Mouse (Mus musculus) kidney, postnatal 25 days (tissue): ENCODE data around the gene Sertad1.

Experiments used
- DNase-seq, 2 experiments: peaks; one replicate each; pipeline ENCODE4 v3.0.0; 2021; ENCODE audit warnings: mixed read lengths in 2 of 2

Gene Sertad1

DNA sequence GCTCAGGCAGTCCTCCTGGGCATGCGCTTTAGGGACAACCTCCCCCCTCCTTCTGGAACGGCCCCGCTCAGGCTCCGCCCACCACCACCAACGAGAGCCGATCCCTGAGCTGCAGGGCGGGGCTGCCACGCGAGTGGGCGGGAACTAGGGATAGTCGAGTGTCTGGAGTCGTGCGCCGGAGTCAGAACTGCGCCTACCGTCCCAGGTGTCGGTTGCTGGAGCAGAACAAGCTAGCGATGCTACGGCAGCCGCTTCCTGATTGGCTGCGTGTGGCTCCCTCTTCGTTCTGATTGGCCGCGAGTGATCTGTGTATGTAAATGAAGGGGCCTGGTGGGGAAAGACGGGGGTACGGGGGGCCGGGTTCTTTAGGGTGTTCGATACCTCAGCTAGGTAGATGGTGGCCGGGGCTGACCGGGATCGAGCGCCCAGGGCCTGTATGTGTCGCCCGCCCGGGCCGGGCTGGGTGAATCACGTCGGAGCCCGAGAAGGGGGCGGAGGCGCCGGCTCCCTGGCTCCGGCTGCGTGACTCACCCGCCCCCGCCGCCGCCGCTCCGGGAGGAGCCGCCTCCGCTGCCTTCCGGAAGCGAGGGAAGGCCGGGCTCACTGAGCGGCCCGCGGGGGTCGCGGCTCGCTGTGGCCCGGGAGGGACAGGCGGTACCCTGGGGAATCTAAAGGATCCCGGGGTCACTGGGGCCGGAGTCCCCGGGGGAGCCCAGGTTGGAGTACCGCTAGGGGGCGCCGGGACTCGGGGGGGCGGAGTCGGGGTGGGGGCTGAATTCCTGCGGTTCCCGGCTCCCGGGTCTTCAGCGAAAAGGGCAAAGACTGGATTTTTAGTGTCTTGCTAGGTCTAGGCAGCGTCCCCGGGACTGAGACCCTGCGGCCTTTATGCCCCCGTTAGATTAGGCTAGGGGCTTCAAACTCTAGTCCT lies at the start of gene Sertad1:
Gene Sertad1 (plus strand): TSS at position 141 of the 928 bp plus-strand sequence.
- DNase-seq, result peak; percentile 100

DNA sequence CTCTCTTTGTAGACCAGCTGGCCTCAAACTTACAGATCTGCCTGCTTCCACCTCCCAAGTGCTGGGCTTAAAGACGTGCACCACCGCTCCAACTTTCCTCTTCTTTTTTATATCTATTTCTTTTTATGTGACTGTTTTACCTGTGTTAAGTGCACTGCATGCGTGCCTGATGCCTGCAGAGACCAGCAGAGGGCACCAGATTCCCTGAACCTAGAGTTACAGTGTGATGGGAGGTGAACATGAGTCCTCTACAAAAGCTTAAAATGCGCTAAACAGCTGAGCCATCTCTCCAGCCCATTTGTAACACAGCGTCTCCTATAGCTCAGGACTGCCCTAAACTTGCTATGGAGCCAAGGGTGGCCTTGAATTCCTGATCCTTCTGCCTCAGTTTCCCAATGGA lies 49.2 kb upstream of the Sertad1 start:
- DNase-seq, result peak; percentile 38 to 40

DNA sequence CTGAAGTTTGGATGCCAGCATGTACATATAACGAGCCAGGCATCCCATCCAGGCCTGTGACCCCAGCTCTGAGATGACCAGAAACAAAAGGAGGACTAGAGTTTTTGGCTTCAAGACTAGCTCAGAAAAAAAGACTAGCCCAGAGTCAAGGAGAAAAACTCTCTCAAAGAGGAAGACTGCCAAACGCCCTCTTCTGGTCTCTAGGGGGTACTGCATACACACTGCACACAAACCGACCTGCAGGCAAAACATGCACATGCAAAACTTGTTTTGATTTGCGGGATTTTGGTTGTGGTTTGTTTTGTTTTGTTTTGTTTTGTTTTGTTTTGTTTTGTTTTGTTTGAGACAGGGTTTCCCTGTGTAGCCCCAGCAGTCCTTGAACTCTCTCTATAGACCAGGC lies 46.7 kb upstream of the Sertad1 start:
- no peak for DNase-seq

DNA sequence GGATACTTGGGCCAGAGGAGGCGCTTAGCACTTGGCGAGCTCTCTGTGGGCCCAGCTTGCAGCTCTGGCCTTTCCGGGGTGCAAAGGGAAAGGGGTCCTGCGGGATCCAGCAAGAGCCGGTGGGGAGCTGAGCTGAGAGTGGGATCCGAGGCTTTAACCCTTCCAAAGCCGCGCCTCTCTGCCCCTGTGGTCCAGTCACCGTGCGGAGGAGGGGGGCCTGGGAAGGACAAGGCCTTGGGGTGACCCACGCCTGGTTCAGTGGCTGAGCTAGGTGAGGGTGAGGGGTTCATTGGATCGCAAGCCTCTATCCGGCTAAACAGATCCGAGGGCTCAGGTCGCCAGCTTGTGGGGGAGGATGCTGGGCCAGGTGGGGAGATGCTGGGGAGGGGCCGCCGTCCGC lies 40.7 kb upstream of the Sertad1 start:
- DNase-seq, result no peak

DNA sequence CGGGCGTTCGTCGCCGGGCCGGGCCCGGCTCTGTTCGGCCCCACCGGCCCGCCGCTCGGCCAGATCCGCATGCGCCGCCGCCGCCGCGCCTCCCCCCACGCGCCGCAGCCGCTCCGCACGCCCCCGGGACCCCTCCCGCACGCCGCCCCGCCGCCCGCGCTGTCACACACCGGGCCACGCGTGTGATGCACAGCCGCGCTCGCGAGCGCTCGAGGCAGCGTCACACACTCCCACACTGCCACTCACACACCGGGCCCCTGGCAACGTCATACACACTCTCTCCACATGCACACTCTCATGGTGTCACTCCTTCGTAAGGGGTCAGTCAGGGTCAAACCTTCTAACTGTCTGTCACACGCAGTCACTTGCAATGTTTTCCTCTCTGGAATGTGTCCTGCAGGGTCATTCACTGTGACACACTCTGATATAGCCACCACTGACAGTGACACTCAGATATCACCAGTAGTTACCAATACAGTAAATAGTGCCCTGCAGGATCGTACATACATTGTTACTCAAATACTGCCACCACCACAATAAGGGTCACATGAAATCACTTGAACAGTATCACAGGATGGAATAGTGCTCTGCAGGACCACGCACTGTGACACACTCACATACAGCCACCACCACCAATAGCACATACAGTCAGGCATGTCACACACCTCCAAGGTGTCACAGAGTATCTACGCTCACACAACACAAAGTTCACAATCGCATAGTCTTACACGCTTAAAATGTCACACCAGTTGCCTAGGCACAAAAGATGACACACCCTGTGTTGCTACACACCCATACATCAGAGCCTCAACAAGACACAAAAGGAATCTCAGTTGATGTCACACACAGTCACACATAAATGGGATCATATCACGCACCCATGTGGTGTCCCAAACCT lies 39.9 kb upstream of the Sertad1 start:
- peak in 1 of 2 experiments; percentile 41 for DNase-seq

DNA sequence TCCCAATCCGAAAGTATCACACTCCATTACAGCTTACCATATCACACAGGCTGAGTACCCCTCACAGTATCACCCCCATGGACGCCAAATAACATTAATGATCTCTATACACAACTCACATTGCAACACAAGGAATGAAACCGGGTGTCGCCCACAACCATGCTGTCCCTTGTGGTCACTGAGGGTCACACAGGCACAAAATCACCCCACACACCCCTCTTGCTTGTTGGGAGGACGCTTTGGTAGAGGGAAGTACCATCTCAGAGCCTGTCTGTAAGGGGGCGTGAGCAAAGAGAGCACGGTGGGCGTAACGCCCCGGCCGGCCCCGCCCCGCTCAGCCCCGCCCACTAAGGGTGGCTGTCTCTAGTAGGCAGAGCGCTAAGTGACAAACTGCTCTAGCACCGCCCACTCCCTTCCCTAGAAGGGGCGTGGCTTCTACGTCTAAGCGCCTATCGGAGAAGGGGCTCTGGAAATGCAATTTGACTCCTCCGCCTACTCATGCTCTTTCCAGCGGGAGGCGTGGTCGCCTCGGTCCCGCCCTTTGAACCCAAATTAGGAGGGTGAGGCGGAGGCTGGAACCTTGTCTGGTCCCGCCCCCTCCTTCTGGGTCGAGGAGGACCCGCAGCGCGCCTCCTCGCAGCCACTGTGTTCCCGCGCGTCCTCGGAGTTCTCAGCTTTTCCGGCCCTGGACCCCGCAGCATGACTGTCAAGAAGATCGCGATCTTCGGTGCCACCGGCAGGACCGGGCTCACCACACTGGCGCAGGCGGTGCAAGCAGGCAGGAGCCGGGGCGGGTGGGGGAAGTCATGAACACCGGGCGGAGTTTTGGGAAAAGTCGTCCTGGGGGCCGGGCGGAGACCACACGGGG lies 39.1 kb upstream of the Sertad1 start, which contains the start of the genes Sptbn4 and Blvrb:
Gene Sptbn4 (minus strand): TSS at position 268 of the 868 bp plus-strand sequence.
Gene Blvrb (plus strand): TSS at position 560 of the 868 bp plus-strand sequence.
- peak; percentile 98 to 99 for DNase-seq

DNA sequence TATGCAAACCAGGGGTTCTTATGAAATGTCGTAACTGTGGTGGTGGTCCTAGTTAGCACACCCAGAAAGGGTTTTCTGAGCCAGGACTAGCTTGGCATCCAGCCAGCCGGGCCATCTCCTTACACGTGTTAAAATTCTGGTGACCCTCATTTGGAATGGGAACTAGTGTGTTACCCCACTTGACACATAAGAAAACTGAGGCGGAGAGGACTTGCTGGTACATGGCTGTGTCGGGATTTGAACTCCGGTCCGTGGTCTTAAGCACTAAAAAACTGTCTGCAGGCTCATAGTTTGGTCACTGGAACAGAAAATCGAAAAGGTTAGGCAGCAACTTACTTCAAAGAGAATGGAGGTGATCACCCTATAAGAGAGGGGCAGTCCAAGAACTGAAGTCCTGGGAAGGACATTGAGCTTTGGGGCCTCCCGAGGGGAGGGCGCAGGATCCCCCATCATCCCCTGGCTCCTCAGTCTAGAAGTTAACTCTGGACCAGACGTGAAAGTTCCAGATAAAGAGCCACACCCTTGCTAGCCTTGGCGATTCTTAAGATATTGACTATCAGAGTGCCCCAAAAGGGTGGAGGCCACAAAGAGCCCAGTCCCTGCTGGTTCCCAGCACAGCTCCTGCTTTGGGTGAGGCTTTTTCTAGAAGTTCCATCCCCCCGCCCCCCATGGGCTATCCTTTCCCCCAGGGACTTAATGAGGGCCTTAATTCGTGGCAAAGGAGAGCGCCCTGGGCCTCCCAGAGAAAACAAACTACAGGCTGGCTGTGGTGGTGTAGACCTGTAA lies 38.1 kb upstream of the Sertad1 start:
- peak in 1 of 2 experiments; percentile 39 for DNase-seq

DNA sequence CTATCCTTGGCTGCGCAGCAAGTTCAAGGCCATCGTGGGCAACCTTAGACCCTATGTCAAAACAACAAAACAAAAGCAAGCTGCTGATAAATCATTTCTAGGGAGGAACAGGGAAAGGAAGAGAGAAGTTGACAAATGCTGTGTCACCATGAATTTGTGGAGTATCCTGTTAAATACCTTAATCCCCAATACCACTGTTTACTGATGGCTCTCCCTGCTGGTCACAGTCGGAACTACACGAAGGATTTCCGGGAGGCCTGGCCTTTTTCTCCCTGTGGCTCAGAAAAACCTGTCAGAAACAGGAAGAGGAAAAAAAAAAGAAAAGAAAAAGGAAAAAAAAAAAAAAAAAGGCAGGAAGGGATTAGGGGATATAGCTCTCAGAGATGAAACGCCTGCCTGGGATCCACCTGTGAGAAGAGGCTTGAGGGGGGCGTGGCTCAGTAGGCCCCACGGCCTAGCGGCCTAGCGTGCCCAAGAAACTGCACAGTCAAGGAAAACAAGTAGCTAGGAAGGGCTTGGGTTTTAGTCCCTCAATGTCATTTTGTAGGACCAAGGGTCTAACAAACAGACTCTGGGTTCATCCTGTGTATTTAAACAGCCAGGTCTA lies 37.4 kb upstream of the Sertad1 start:
- DNase-seq, result peak; percentile 78 to 83

DNA sequence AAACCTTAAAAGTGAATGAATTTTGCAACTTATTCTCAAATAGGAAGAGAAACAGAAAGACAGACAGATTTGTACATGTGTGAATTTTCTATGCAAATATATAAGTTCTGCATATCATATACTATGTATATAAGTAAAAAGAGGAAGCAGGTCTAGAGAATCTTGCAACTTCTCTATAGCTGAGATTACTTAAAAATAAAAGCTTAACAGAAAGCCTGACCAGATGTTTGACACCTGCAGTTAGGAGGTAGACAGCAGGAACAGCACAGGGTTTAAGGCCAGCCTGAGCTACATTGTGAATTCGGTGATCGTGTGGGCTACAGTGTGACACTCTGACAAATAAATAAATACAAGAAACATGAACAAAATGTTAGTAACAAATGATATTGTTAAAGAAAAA lies 35.4 kb upstream of the Sertad1 start:
- no peak for DNase-seq

DNA sequence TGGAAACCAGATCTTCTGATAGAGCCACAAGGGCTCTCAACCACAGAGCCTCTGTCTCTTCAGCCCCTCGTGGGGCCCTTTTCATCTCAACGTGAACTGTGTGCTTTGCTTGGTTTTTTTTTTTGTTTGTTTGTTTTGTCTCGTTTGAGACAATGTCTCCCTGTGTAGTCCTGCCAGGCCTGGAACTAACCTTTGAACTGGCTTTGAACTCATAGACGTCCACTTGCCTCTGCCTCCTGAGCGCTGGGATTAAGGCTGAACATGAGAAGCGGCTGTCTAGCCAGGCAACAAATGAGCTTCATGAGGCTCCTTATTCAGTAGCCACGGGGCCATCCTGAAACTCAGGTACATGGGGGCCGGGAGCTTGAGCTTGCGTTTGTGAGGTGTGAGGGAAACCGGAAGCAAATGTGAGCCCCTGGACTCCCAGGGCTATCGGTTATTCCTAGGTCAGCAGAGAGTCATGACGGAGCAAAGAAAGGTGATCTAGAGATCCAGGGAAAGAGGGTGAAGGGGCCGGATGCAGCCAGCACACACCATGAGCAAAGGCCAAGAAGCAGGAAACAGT lies 34.4 kb upstream of the Sertad1 start:
- DNase-seq, result no peak

DNA sequence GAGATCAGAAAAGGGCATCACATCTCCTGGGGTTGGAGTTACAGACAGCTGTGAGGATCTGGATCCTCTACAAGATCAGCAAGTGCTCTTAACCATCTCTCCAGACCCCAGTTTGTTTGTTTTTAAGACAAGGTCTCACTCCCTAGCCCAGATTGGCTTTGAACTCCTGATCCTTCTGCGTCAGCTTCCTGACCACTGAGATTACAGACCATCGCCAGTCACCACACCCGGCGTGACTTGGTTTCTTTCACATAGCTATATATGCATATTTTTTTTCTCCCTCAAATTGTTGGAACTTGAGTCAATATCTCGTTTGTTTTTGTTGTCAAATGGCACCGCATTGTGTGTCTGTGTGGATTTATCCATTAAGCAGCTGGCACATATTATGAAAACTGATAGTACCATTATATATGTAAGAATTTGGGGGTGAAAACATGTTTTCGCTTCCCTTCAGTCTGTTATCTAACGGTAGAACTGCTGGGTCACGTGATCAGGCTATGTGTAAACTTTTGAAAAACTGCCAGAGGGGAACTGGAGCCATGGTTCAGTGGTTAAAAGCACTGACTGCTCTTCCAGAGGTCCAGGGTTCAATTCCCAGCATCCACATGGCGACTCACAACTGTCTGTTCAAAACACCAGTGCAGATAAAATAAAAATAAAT lies 32.1 kb upstream of the Sertad1 start:
- no peak for DNase-seq

DNA sequence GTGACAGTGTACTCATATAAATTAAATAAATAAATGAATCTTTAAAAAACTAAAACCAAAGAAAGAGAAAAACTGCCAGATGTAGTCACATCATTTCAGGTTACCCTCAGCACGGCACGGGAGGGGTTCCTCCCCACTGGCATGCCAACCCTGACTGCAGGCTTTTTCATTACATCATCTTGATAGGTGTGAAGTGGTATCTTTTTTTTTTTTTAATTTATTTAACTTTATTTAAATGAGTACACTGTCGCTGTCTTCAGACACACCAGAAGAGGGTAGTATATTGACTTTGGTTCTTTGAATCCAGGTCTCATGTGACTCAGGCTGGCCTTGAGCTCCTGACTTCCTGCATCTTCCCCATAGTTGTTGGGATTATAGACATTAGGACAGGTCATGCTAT lies 31.4 kb upstream of the Sertad1 start:
- no peak for DNase-seq

DNA sequence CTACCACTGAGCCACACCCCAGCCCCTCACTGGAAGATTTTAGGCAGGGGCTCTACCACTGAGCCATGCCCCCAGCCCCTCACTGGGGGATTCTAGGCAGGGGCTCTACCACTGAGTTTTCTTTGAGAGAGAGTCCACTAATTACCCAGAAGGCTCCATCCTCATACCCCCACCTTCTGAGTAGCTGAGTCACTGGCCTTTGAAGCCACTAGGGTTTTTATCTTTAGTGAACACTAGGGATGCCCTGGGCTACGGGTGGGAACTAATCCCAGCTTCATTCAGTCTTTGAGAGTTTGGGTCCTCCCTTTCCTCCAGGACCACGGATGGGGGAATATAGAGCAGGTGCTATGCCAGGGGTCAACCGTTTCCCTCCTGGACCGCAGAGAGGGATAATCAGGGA lies 28.1 kb upstream of the Sertad1 start:
- no peak for DNase-seq

DNA sequence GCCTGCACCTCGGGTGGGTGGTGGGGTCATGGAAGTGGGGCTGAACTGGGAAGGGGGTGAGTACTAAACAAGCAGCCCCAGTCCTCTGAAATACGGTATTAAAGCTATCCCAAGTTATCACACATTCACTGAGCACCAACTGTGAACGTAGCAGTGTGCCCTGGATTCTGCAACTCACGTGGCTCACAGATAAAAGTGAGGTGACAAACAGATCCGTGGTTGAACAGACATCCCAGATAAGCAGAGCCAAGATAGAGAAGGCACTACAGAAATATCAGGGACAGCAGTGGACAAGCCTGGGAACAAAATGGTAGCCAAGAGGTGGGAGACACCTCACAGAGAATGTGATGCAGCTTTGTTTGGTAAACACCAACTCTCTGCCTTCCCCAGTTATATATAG lies 27.1 kb upstream of the Sertad1 start:
- no peak for DNase-seq

DNA sequence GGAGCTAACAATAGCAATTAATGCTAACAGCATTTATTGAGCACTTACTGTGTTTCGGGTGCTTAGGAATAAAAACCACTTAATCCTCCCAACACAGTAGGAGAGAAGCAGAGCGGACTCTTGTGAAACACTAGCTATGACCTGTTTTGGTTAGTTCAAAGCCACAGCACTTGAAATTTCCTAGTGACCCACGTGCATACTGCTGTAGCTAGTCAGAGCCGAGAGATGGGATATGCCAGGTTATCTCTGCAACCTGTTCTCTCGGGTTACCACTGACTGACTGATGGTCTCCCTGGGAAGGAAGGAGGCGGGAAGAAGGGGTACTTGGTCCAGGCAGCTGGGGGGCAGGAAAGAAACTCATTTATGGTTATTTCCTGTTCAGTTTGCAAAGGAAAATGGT lies 26.2 kb upstream of the Sertad1 start:
- no peak for DNase-seq

DNA sequence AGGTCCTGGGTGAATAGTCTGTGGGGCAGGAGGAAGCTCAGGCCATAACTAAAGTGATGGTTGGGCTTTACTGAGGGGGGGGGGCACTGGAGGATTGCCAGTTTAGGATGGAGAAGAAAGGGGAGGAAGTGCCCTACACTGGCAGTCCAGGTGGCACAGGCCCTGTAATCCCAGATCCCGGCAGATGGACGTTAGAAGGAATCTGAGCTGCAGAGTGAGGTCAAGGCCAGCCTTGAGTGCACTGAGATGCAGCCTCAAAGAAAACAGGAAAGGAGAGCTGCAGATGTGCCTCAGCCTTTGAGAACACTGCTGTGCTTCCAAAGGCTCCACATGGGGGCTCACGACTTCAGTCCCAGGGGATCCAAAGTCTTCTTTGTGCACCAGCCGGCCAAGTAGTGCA lies 19.1 kb upstream of the Sertad1 start:
- no peak for DNase-seq

DNA sequence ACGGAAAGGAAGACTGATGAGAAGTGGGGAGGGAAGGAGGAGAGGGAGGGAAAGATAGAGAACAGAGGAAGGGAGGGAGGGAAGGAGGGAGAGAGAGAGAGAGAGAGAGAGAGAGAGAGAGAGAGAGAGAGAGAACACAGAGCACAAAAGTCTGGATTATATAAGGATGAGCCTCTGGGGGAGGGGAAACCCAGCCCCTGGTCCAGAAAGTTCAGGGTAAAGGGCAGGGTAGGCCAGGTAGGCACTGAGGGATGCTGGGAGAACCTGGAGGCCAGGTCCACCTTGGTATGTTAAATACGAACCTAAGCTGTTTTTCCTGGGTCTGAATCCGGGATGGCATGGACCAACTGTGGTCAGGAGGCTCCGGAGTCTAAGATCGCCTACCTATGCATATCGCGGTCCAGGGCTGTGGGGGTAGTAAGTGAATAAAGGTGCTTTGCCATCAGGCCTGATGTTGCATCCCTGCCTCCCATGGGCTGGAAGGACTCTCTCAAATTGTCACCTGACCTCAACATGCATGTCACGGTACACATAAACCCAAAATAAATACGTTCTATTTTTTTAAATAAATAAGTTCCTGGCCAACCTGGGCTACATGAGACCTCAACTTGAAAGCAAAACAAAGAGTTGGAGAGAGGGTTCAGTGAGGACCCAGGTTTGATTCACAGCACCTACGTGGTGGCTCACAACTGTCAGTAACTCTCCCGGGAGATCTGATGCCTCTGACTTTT lies 15.2 kb upstream of the Sertad1 start:
- peak in 1 of 2 experiments; percentile 81 for DNase-seq

DNA sequence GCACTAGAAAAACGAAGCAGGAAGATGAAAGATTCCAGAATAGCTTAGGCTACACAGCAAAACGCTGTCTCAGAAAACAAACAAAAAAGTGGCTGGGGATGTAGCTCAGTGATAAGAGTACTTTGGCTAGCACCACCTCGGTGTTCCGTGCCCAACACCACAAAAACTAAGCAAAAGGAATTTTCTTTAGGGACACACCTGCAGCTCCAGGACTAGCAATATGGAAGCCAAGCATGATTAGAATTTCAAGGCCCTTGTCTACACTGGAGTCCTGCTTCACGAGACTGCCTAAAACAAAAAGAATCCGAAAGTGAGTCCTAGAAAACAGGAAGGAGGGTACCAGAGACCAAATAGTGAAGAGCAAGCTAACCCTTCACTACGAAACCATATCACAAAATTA lies 14.1 kb upstream of the Sertad1 start:
- no peak for DNase-seq

DNA sequence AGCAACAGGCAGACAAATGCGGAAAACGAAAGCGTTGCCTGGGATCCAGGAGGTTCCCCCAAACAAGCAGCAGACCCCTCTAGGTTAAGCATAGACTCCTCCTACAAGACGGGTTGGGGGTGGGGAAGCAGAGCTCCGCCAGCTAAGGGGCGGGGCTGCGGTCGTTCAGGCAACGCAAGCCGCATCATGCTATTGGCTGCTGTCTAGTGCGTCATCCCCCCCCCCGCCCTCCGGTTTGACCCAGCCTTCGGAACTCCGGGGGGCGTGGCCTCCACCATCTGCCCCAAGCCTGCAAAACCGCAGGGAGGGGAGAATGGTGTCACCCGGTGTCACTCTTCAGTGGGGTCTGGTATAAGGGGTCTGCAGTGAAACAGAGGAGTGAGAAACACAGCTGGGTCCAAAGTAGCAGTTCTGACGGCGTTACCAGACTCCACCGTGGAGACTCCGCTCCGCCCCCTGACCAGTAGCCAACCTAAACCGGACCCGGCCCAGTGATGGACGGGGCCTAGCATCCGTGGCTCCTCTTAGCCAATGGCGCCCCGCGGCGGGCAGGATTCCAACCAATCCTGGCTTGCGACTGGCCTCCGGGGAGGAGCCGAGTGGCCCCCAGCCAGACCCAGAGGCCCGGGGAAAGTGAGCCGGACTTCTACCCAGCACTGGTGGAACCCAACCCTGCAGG lies 13.4 kb upstream of the Sertad1 start, which contains the start of gene Sertad3:
Gene Sertad3 (plus strand): TSS at position 613 of the 679 bp plus-strand sequence.
- DNase-seq, result peak; percentile 100
